Mouse (Mus musculus): Measurements from ENCODE around the gene Ralgds. TPM values are rescaled to one million over a fixed set of nuclear protein-coding genes. Genes with fewer than 3 reads are reported as not detected.

Ralgds gene
- polyA plus RNA-seq, 1 experiment: 24.2 TPM

- TF ChIP-seq POLR2A (IDR thresholded peaks at IDR 0.05; ENCODE audit: insufficient read length, low read depth) (no peak), SRF (IDR thresholded peaks at IDR 0.05; ENCODE audit: control insufficient read depth, insufficient read length, low read depth) (no peak), CEBPB (IDR thresholded peaks at IDR 0.05; ENCODE audit: insufficient read depth, poor library complexity, severe bottlenecking) (no peak), TCF12 (IDR thresholded peaks at IDR 0.05; ENCODE audit: insufficient read depth, poor library complexity, severe bottlenecking) (no peak)
- no peak within 1 kb of the TSS for H3ac ChIP-seq (ENCODE audit: control insufficient read depth, insufficient read length)
- H3K4me3 ChIP-seq: no peak within 1 kb of the TSS
- no peaks in the 10 kb centered on the region for H3K36me3 ChIP-seq (ENCODE audit: control insufficient read depth, insufficient read depth)
- H3K79me2 ChIP-seq (ENCODE audit: control insufficient read depth, insufficient read depth): no peaks in the 10 kb centered on the region
- peak within 1 kb of the TSS; percentile 55 for H3K4me2 ChIP-seq (ENCODE audit: low read depth)
- no peaks in the 10 kb centered on the region for H3K27me3 ChIP-seq (ENCODE audit: control insufficient read depth, insufficient read depth, insufficient read length)
Measured at GRCm38 (mm10) chr2:28496671-28497070, 16.3 kb upstream of the Ralgds start, which contains the start of gene Gbgt1. Gene Gbgt1 (plus strand): TSS chr2:28496891.

GRCm38 (mm10) chr2:28497561-28497960, 15.4 kb upstream of the Ralgds start:
- H3K27me3 ChIP-seq (ENCODE audit: control insufficient read depth, insufficient read depth, insufficient read length): no peaks in the 10 kb centered on the region
- no peaks in the 10 kb centered on the region for H3K36me3 ChIP-seq (ENCODE audit: control insufficient read depth, insufficient read depth)
- no peak overlapping the region for H3K4me3 ChIP-seq
- TF ChIP-seq MAX (IDR thresholded peaks at IDR 0.05; ENCODE audit: low read depth): no peak
- no peaks in the 10 kb centered on the region for H3K79me2 ChIP-seq (ENCODE audit: control insufficient read depth, insufficient read depth)
- H3ac ChIP-seq (ENCODE audit: control insufficient read depth, insufficient read length): no peak overlapping the region
- no peak overlapping the region for H3K4me2 ChIP-seq (ENCODE audit: low read depth)

GRCm38 (mm10) chr2:28498431-28498830, 14.5 kb upstream of the Ralgds start:
- H3K27me3 ChIP-seq (ENCODE audit: control insufficient read depth, insufficient read depth, insufficient read length): no peaks in the 10 kb centered on the region
- H3K4me2 ChIP-seq (ENCODE audit: low read depth): no peak overlapping the region
- no peak overlapping the region for H3K4me3 ChIP-seq
- H3K79me2 ChIP-seq (ENCODE audit: control insufficient read depth, insufficient read depth): no peaks in the 10 kb centered on the region
- no peak for TF ChIP-seq MYOD1 (IDR thresholded peaks at IDR 0.05; ENCODE audit: control insufficient read depth in 1 of 3, insufficient read length in 2 of 3, low read depth in 2 of 3)
- TF ChIP-seq TCF3 (IDR thresholded peaks at IDR 0.05; ENCODE audit: insufficient read length, low read depth): no peak
- no peak for TF ChIP-seq MYOG (IDR thresholded peaks at IDR 0.05; ENCODE audit: control insufficient read depth in 1 of 3, insufficient read depth in 1 of 3, insufficient read length in 2 of 3, low read depth in 2 of 3)
- TF ChIP-seq TCF12 (IDR thresholded peaks at IDR 0.05; ENCODE audit: insufficient read depth, poor library complexity, severe bottlenecking): no peak
- no peak for TF ChIP-seq SRF (IDR thresholded peaks at IDR 0.05; ENCODE audit: control insufficient read depth, insufficient read length, low read depth)
- TF ChIP-seq CEBPB (IDR thresholded peaks at IDR 0.05; ENCODE audit: insufficient read depth, poor library complexity, severe bottlenecking): no peak
- TF ChIP-seq POLR2AphosphoS2 (IDR thresholded peaks at IDR 0.05; ENCODE audit: insufficient read length, low read depth): no peak
- no peak for TF ChIP-seq E2F4 (IDR thresholded peaks at IDR 0.05; ENCODE audit: insufficient read depth)
- H3ac ChIP-seq (ENCODE audit: control insufficient read depth, insufficient read length): no peak overlapping the region
- no peaks in the 10 kb centered on the region for H3K36me3 ChIP-seq (ENCODE audit: control insufficient read depth, insufficient read depth)

GRCm38 (mm10) chr2:28502987-28503386, 9.9 kb upstream of the Ralgds start:
- H3K4me3 ChIP-seq: no peak overlapping the region
- H3K27me3 ChIP-seq (ENCODE audit: control insufficient read depth, insufficient read depth, insufficient read length): peaks cover 8% of the 10 kb centered on the region
- H3K79me2 ChIP-seq (ENCODE audit: control insufficient read depth, insufficient read depth): no peaks in the 10 kb centered on the region
- no peak overlapping the region for H3K4me2 ChIP-seq (ENCODE audit: low read depth)
- TF ChIP-seq E2F4 (IDR thresholded peaks at IDR 0.05; ENCODE audit: insufficient read depth) (no peak), USF1 (IDR thresholded peaks at IDR 0.05; ENCODE audit: low read depth) (no peak), POLR2A (IDR thresholded peaks at IDR 0.05; ENCODE audit: insufficient read length, low read depth) (no peak), MYOD1 (IDR thresholded peaks at IDR 0.05; ENCODE audit: control insufficient read depth in 1 of 3, insufficient read length in 2 of 3, low read depth in 2 of 3) (no peak), REST (IDR thresholded peaks at IDR 0.05; ENCODE audit: insufficient read depth, insufficient read length) (no peak), SRF (IDR thresholded peaks at IDR 0.05; ENCODE audit: control insufficient read depth, insufficient read length, low read depth) (no peak), TCF3 (IDR thresholded peaks at IDR 0.05; ENCODE audit: insufficient read length, low read depth) (no peak)
- no peak overlapping the region for H3ac ChIP-seq (ENCODE audit: control insufficient read depth, insufficient read length)
- no peaks in the 10 kb centered on the region for H3K36me3 ChIP-seq (ENCODE audit: control insufficient read depth, insufficient read depth)

GRCm38 (mm10) chr2:28504676-28505075, 8.2 kb upstream of the Ralgds start:
- H3K27me3 ChIP-seq (ENCODE audit: control insufficient read depth, insufficient read depth, insufficient read length): peaks cover 8% of the 10 kb centered on the region
- no peaks in the 10 kb centered on the region for H3K79me2 ChIP-seq (ENCODE audit: control insufficient read depth, insufficient read depth)
- TF ChIP-seq POLR2A (IDR thresholded peaks at IDR 0.05; ENCODE audit: insufficient read length, low read depth) (no peak), CEBPB (IDR thresholded peaks at IDR 0.05; ENCODE audit: insufficient read depth, poor library complexity, severe bottlenecking) (no peak), TCF12 (IDR thresholded peaks at IDR 0.05; ENCODE audit: insufficient read depth, poor library complexity, severe bottlenecking) (no peak), REST (IDR thresholded peaks at IDR 0.05; ENCODE audit: insufficient read depth, insufficient read length) (no peak)
- H3ac ChIP-seq (ENCODE audit: control insufficient read depth, insufficient read length): no peak overlapping the region
- H3K4me3 ChIP-seq: no peak overlapping the region
- no peaks in the 10 kb centered on the region for H3K36me3 ChIP-seq (ENCODE audit: control insufficient read depth, insufficient read depth)
- no peak overlapping the region for H3K4me2 ChIP-seq (ENCODE audit: low read depth)

GRCm38 (mm10) chr2:28505795-28506194, 7.1 kb upstream of the Ralgds start, which contains the start of gene Gm10134:
Gene Gm10134 (plus strand): TSS chr2:28506095.
- H3K4me3 ChIP-seq: no peak within 1 kb of the TSS
- peaks cover 12% of the 10 kb centered on the region for H3K27me3 ChIP-seq (ENCODE audit: control insufficient read depth, insufficient read depth, insufficient read length)
- H3K4me2 ChIP-seq (ENCODE audit: low read depth): no peak within 1 kb of the TSS
- no peaks in the 10 kb centered on the region for H3K79me2 ChIP-seq (ENCODE audit: control insufficient read depth, insufficient read depth)
- H3K36me3 ChIP-seq (ENCODE audit: control insufficient read depth, insufficient read depth): no peaks in the 10 kb centered on the region
- no peak within 1 kb of the TSS for H3ac ChIP-seq (ENCODE audit: control insufficient read depth, insufficient read length)
- TF ChIP-seq SRF (IDR thresholded peaks at IDR 0.05; ENCODE audit: control insufficient read depth, insufficient read length, low read depth): no peak
- no peak for TF ChIP-seq POLR2AphosphoS2 (IDR thresholded peaks at IDR 0.05; ENCODE audit: insufficient read length, low read depth)
- no peak for TF ChIP-seq TCF12 (IDR thresholded peaks at IDR 0.05; ENCODE audit: insufficient read depth, poor library complexity, severe bottlenecking)
- no peak for TF ChIP-seq REST (IDR thresholded peaks at IDR 0.05; ENCODE audit: insufficient read depth, insufficient read length)
- no peak for TF ChIP-seq CEBPB (IDR thresholded peaks at IDR 0.05; ENCODE audit: insufficient read depth, poor library complexity, severe bottlenecking)
- no peak for TF ChIP-seq MYOD1 (IDR thresholded peaks at IDR 0.05; ENCODE audit: control insufficient read depth in 1 of 3, insufficient read length in 2 of 3, low read depth in 2 of 3)
- no peak for TF ChIP-seq MAX (IDR thresholded peaks at IDR 0.05; ENCODE audit: low read depth)

All from myocyte (in vitro differentiated cells).